26 mouse cellular contexts compared by ENCODE assay signal in the genomic region with DNA sequence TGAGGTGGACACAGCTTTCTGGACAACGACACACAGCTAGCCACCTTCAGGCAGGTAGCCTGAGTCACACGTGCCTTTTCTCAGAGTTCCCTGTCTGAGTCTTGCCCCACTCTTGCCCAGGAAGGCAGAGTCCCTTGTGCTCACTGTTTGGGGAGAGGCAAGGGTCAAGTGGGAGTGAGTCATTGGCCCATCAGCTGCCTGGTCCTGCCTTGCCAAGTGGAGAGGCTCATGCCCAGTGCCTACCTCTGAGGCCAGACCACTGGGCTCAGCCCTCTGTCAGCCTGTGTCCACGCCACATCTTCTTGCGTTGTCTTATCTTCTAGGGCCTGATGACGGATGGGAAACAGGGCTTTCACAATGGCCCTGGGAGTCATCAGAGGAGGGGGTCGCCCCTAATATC. TPM values are rescaled to one million over a fixed set of nuclear protein-coding genes. Genes with fewer than 3 reads are reported as not detected.
DNase-seq lines count a peak whose midpoint lies in the region; ATAC-seq and TF ChIP-seq lines count a peak whose summit lies in the region.
"Had no signal": no experiment of that assay in that cellular context is flagged by ENCODE, and none has a peak within 500 bp of the region (broad histone marks: within the 10 kb centered on the region; RNA-seq: fewer than 3 reads in every experiment).

No protein-coding gene starts in this region.

- H3K4me1 ChIP-seq in midbrain, embryonic 11.5 days (ENCODE audit: control insufficient read depth, insufficient read depth, low read length): peaks cover 6% of the 10 kb centered on the region
- peaks cover under 1% of the 10 kb centered on the region for H3K4me1 ChIP-seq in midbrain, embryonic 14.5 days (ENCODE audit: control insufficient read depth, insufficient read depth, low read length)
- H3K4me1 ChIP-seq in heart, embryonic 13.5 days: peaks cover 90% of the 10 kb centered on the region
- H3K4me1 ChIP-seq in thymus, adult 2 months (replicated peaks; ENCODE audit: control insufficient read depth, insufficient read depth, low read length): no peaks in the 10 kb centered on the region

- no peak for TF ChIP-seq CTCF in thymus, adult 2 months (IDR thresholded peaks at IDR 0.05; ENCODE audit: borderline replicate concordance, control insufficient read depth, extremely low read depth, insufficient read depth, low read length, poor library complexity)

- H3K27ac ChIP-seq in midbrain, embryonic 11.5 days (ENCODE audit: low read depth, low read length): no peak overlapping the region
- H3K27ac ChIP-seq in midbrain, embryonic 14.5 days (replicated peaks; ENCODE audit: low read depth, low read length): no peak overlapping the region
- H3K27ac ChIP-seq in heart, embryonic 13.5 days (replicated peaks): peak overlapping the region; percentile 55
- H3K27ac ChIP-seq in thymus, adult 2 months (ENCODE audit: control insufficient read depth, insufficient read depth, low read length): no peak overlapping the region
- H3K27ac ChIP-seq: embryonic facial prominence, embryonic 13.5 days; hindbrain, embryonic 13.5 days; macrophage; midbrain, embryonic 10.5 days; stomach, embryonic 15.5 days had no signal

- WGBS in midbrain, embryonic 11.5 days: 71% methylated on average over 6 of the region's 6 CpGs
- WGBS in midbrain, embryonic 14.5 days: 77% methylated on average over 6 of the region's 6 CpGs
- WGBS in heart, embryonic 13.5 days: 20% methylated on average over 6 of the region's 6 CpGs
- 64% methylated on average over 6 of the region's 6 CpGs for WGBS in thymus, adult 2 months

- intact Hi-C loops in heart, postnatal 36 days (cut with DNase I): loop anchor here (2.0 kb wide), 1 partner anchor 133 kb away; no protein-coding TSS in a partner anchor

- no peaks in the 10 kb centered on the region for H3K36me3 ChIP-seq in midbrain, embryonic 11.5 days (ENCODE audit: control insufficient read depth, insufficient read depth, low read length)
- H3K36me3 ChIP-seq in midbrain, embryonic 14.5 days (ENCODE audit: control insufficient read depth, insufficient read depth, low read length): no peaks in the 10 kb centered on the region
- no peaks in the 10 kb centered on the region for H3K36me3 ChIP-seq in heart, embryonic 13.5 days
- H3K36me3 ChIP-seq in thymus, adult 2 months (ENCODE audit: control insufficient read depth, insufficient read depth, low read length): no peaks in the 10 kb centered on the region
- H3K36me3 ChIP-seq: embryonic facial prominence, embryonic 13.5 days; hindbrain, embryonic 13.5 days; midbrain, embryonic 10.5 days; stomach, embryonic 15.5 days had no signal

- H3K4me3 ChIP-seq in midbrain, embryonic 11.5 days (ENCODE audit: low read depth, low read length): no peak overlapping the region
- H3K4me3 ChIP-seq in midbrain, embryonic 14.5 days (replicated peaks; ENCODE audit: low read depth, low read length): no peak overlapping the region
- H3K4me3 ChIP-seq in heart, embryonic 13.5 days: no peak overlapping the region
- no peak overlapping the region for H3K4me3 ChIP-seq in thymus, adult 2 months (ENCODE audit: control insufficient read depth, insufficient read depth, low read length)
- H3K4me3 ChIP-seq: embryonic facial prominence, embryonic 13.5 days; hindbrain, embryonic 13.5 days; midbrain, embryonic 10.5 days; stomach, embryonic 15.5 days had no signal

- ATAC-seq in midbrain, embryonic 11.5 days (ENCODE audit: low FRiP score): no peak
- no peak for ATAC-seq in midbrain, embryonic 14.5 days (ENCODE audit: low FRiP score, low TSS enrichment)
- ATAC-seq in heart, embryonic 13.5 days (ENCODE audit: extremely low read depth, insufficient number of reproducible peaks, low FRiP score, low TSS enrichment): no peak
- ATAC-seq: forebrain, embryonic 16.5 days; inflammation-experienced regulatory T-cells, adult 6 months; Patski had no signal

- TF ChIP-seq POLR2A in thymus, adult 2 months (IDR thresholded peaks at IDR 0.05; ENCODE audit: control insufficient read depth, extremely low read depth, insufficient read depth, low read length, poor library complexity): no peak

- no peak overlapping the region for H3K4me2 ChIP-seq in midbrain, embryonic 11.5 days
- no peak overlapping the region for H3K4me2 ChIP-seq in midbrain, embryonic 14.5 days (ENCODE audit: low read length)
- H3K4me2 ChIP-seq in heart, embryonic 13.5 days: no peak overlapping the region
- H3K4me2 ChIP-seq: embryonic facial prominence, embryonic 13.5 days; hindbrain, embryonic 13.5 days; stomach, embryonic 15.5 days had no signal

- peak; percentile 24 for DNase-seq in heart, adult 8-10 months (ENCODE audit: low spot score)
- DNase-seq in heart, postnatal 36 days: no peak
- DNase-seq in midbrain, embryonic 11.5 days (ENCODE audit: low spot score, missing footprints): peak; percentile 44
- no peak for DNase-seq in midbrain, embryonic 14.5 days
- no peak for DNase-seq in urinary bladder, postnatal 10 days (ENCODE audit: low spot score)
- no peak for DNase-seq in thymus, adult 2 months
- DNase-seq: cerebellum, adult 9-11 months; kidney, adult 2 months; kidney, postnatal 10 days; left cerebral cortex, postnatal 4 days; liver; retina, postnatal 1 day; thymus, adult 18-20 months had no signal

- no peak overlapping the region for H3K9ac ChIP-seq in midbrain, embryonic 11.5 days (ENCODE audit: low read length)
- H3K9ac ChIP-seq in midbrain, embryonic 14.5 days (replicated peaks; ENCODE audit: low read length): no peak overlapping the region
- H3K9ac ChIP-seq in heart, embryonic 13.5 days: no peak overlapping the region
- H3K9ac ChIP-seq: embryonic facial prominence, embryonic 13.5 days; hindbrain, embryonic 13.5 days; stomach, embryonic 15.5 days had no signal

- no peaks in the 10 kb centered on the region for H3K9me3 ChIP-seq in midbrain, embryonic 11.5 days (ENCODE audit: control insufficient read depth, low read length)
- H3K9me3 ChIP-seq in midbrain, embryonic 14.5 days (ENCODE audit: control insufficient read depth, low read length): no peaks in the 10 kb centered on the region
- H3K9me3 ChIP-seq in heart, embryonic 13.5 days: no peaks in the 10 kb centered on the region
- H3K9me3 ChIP-seq: embryonic facial prominence, embryonic 13.5 days; hindbrain, embryonic 13.5 days; midbrain, embryonic 10.5 days; stomach, embryonic 15.5 days had no signal

- H3K27me3 ChIP-seq in midbrain, embryonic 11.5 days (ENCODE audit: control insufficient read depth, insufficient read depth, low read length): 0 out of 2 replicates have a peak, but pooled peaks cover 4% of the 10 kb centered on the region
- no peaks in the 10 kb centered on the region; the same call in none of the 2 replicates for H3K27me3 ChIP-seq in midbrain, embryonic 14.5 days (ENCODE audit: control insufficient read depth, insufficient read depth, low read length)
- H3K27me3 ChIP-seq in heart, embryonic 13.5 days (replicated peaks): peaks cover 18% of the 10 kb centered on the region
- H3K27me3 ChIP-seq in thymus, adult 2 months (ENCODE audit: control insufficient read depth, insufficient read depth, low read length): no peaks in the 10 kb centered on the region; the same call in 1 of the 2 replicates

RNA-seq across cellular contexts. Expression of gene Tekt4, which starts 13.4 kb away (rescaled TPM):
- total RNA-seq in heart, adult 8-10 months (2022): under 1 TPM in 3 of 4 experiments, not detected in 1; 0.28 to 0.46 (median 0.33) TPM
- total RNA-seq in heart, postnatal 36 days (2021): under 1 TPM in 1 of 2 experiments, not detected in 1; 0.47 TPM
- 0.12 TPM in 1 of 2 replicates, not detected in the other for polyA plus RNA-seq in midbrain, embryonic 11.5 days (2014; fragmentation: Nextera tagmentation; extraction: Ambion mirVana)
- 0.46 and 0.50 TPM in 2 replicates for polyA plus RNA-seq in midbrain, embryonic 14.5 days (2014; fragmentation: Nextera tagmentation; extraction: Ambion mirVana)
- 0.23 and 0.47 TPM in 2 replicates for polyA plus RNA-seq in heart, embryonic 13.5 days (2015; fragmentation: Nextera tagmentation; extraction: Ambion mirVana)
- polyA plus RNA-seq in thymus, adult 2 months (2012; rRNA removed): 0.19 and 0.42 TPM in 2 replicates
- total RNA-seq: monocyte, adult 5-6 weeks had no signal
- polyA plus RNA-seq: embryonic facial prominence, embryonic 13.5 days; inflammation-experienced regulatory T-cells, adult 6 months; macrophage; Patski had no signal

RNA-seq across cellular contexts. Expression of gene Sstr5, which starts 29.3 kb away (rescaled TPM):
- total RNA-seq in heart, adult 8-10 months (2022): not detected
- not detected for total RNA-seq in heart, postnatal 36 days (2021)
- polyA plus RNA-seq in midbrain, embryonic 11.5 days (2014; fragmentation: Nextera tagmentation; extraction: Ambion mirVana): not detected in 2 replicates
- polyA plus RNA-seq in midbrain, embryonic 14.5 days (2014; fragmentation: Nextera tagmentation; extraction: Ambion mirVana): 0.36 and 0.61 TPM in 2 replicates
- polyA plus RNA-seq in heart, embryonic 13.5 days (2015; fragmentation: Nextera tagmentation; extraction: Ambion mirVana): 0.28 and 0.33 TPM in 2 replicates
- not detected in 2 replicates for polyA plus RNA-seq in thymus, adult 2 months (2012; rRNA removed)
- total RNA-seq: monocyte, adult 5-6 weeks had no signal
- polyA plus RNA-seq: gonadal fat pad, adult 2 months; inflammation-experienced regulatory T-cells, adult 6 months; kidney, adult 2 months; liver, embryonic 16.5 days; macrophage; midbrain, embryonic 10.5 days; neural tube, embryonic 11.5 days; Patski had no signal

RNA-seq across cellular contexts. Expression of gene Cacna1h, which starts 34.2 kb away (rescaled TPM):
- total RNA-seq in heart, adult 8-10 months (2022): 1 to 10 TPM; 3.9 to 9.7 (median 7.7) TPM
- 1 to 10 TPM; 5.4 to 6.5 TPM for total RNA-seq in heart, postnatal 36 days (2021)
- 3.5 and 4.3 TPM in 2 replicates for polyA plus RNA-seq in midbrain, embryonic 11.5 days (2014; fragmentation: Nextera tagmentation; extraction: Ambion mirVana)
- 11.3 and 15.0 TPM in 2 replicates for polyA plus RNA-seq in midbrain, embryonic 14.5 days (2014; fragmentation: Nextera tagmentation; extraction: Ambion mirVana)
- polyA plus RNA-seq in heart, embryonic 13.5 days (2015; fragmentation: Nextera tagmentation; extraction: Ambion mirVana): 6.5 and 8.1 TPM in 2 replicates
- 1.5 and 4.3 TPM in 2 replicates for polyA plus RNA-seq in thymus, adult 2 months (2012; rRNA removed)
- polyA plus RNA-seq: inflammation-experienced regulatory T-cells, adult 6 months; macrophage had no signal

Comparison
In these comparisons a context has a peak if more than half of its experiments do, and no peak if none do; other contexts are left out.
1. DNase-seq: peak in heart, adult 8-10 months (single experiment) and midbrain, embryonic 11.5 days (single experiment); none in heart, postnatal 36 days (0 of 2), midbrain, embryonic 14.5 days (single experiment), urinary bladder, postnatal 10 days (single experiment) and thymus, adult 2 months (single experiment).